Mouse (Mus musculus) megakaryocyte, adult 5-6 weeks (primary cell): Measurements from ENCODE around the gene Pias3. TPM values are rescaled to one million over a fixed set of nuclear protein-coding genes. Genes with fewer than 3 reads are reported as not detected.
A peak's percentile ranks its signal among the peaks of the same experiment; 100 is the strongest.
"Not testable (repeated sequence)": the region's sequence is repeated elsewhere in the genome, so short reads cannot be mapped to it uniquely, and the experiment has no call there.

Experiments
- ATAC-seq: 2 replicates; pipeline ENCODE4 v1.8.0; 2016; ENCODE audit warnings: mild to moderate bottlenecking, inconsistent platforms; ENCODE audit not compliant: poor library complexity, severe bottlenecking
- total RNA-seq, 2 experiments: library from RNA; stranded (forward) in 1 of 2; stranded (reverse) in 1 of 2; fragments of 153-499, 151-499 nt in 1 of 2; fragments of 221-1000, 200-1000 nt in 1 of 2; gene quantifications; 2 replicates each; pipeline versions ENCODE4 v1.2.3 to v1.2.4; 2015 to 2017

The Pias3 gene
- total RNA-seq (2015) (18.6 and 26.6 TPM in 2 replicates), total RNA-seq (2017) (10.3 and 13.4 TPM in 2 replicates)

DNA sequence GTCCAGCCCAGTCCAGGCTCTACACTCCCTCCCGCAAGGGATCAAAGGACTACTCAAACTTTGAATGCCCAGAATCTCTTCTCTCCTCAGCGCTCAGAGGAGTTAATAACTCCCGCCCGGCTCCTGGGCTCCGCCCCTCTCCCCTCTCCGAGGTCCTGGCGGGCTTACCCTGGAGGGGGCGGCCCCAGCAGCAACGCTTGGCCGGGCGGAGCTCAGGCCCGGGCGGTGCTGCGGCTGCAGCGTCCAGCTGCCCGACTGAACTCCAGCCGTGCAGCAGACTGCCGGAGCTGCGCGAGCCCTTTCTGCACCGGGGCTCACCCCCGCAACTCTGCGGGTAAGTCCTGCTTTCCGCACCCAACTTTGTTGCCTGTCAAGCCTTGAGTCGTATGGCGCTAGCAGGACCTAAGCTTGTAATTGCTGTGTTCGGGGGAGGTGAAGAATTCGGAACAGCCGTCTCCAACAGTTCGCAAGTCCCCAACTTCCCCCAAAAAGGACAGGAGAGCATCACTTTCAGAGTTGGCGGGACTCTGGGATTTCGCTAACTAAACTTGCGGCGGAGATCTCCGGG is at the start of gene Pias3:
Gene Pias3 (plus strand): TSS at position 187 of the 568 bp plus-strand sequence.
- peak; percentile 81 for ATAC-seq

DNA sequence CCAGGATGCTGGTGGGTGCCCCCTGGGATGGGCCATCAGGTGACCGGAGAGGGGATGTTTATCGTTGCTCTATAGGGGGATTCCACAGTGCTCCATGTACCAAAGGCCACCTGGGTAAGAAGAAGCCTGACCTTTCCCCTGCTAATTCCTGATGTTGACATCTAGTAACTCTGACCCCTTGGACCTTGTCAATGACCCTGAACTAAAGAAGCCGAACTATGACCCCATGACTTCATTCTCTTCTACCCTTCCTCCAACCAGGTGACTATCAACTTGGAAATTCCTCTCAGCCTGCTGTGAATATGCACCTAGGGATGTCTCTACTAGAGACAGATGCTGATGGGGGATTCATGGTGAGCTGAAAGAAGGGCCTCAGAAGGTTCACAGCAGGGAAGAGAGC is 48.8 kb upstream of the Pias3 start:
- no peak for ATAC-seq

DNA sequence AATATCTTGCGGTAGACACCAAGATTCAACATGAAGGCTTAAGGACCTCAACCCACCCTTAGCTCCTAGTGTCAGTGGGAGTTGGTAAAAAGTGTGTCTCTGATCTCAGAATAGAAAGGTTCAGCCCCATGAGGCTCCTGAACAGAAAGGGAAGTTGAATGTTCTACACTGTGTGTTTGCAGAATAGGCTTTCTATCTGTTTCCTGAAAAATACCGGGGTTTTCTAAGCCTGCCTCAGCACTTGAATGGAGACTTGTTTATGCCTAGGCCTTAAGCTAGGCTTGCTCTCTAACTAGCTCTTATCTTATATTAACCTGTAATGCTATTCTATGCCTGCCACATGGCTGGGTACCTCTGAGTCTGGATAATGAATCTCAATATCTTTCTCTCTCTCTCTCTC is 35.3 kb upstream of the Pias3 start:
- peak; percentile 48; the same call in 1 of the 2 replicates for ATAC-seq

DNA sequence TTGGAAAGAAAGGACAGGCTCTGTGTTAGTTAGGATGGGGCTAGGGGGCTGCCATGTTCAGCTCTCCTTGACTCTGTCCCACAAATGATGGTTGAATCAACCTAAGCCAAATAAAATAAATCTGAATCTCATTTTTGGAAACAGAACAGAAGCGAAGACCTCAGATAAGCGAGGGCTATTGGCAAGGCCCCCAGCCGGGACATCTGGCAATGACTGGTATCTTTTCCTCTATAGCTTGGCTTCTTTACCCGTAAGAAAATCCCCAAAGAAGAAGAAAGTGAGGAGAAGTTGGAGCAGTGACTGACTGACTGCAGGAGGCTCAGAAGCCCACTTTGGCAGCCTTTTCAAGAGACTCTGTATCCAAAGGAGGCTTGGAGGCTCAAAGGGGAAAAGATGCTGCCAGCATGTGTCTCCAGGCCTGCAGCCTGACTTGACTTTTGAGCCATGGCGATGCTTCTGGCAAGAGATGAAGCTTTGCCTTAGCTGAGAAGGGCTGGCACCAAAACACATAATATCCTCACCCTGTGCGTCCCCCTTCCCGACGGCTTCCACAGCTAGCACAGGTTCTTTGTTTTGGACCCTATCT is 33.4 kb upstream of the Pias3 start:
- no peak for ATAC-seq

DNA sequence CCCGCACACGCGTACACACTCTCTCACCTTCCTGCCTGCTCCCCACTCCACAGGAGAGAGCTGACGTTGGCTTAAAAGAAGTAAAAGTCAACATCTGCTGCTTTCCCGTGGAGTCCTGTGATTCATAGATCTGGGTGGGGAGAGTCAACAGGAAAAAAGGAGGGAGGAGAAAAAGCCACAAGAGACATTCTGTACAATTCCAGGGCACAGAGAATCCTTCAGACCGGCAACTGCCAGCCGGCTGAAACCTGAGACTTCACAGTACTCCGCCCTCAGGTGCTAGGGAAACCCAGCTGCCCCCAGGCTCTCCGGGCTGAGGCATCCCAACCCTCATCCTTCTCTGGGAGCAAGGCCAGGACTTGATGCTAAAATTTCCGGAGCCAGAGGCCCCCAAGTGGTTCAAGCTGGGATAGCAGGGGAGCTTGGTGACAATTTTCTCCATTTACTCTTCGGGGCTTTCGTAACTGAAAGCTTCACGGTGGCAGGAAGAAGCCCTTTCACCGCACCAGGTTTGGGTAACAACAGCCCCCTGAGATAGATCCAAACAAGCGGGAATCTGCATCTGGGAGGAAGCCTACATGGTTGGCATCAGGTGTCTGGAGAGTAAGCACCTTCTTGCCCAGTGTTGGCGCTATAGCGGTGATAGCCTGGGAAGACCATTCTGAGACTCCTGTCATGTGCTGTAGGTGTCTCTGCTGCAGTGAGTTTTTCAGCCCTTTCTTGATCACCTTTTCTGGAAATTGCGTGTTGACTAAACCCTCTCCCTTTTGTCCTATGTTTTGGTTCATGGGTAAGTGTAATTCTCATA is 32.5 kb upstream of the Pias3 start:
- peak; percentile 85 for ATAC-seq

DNA sequence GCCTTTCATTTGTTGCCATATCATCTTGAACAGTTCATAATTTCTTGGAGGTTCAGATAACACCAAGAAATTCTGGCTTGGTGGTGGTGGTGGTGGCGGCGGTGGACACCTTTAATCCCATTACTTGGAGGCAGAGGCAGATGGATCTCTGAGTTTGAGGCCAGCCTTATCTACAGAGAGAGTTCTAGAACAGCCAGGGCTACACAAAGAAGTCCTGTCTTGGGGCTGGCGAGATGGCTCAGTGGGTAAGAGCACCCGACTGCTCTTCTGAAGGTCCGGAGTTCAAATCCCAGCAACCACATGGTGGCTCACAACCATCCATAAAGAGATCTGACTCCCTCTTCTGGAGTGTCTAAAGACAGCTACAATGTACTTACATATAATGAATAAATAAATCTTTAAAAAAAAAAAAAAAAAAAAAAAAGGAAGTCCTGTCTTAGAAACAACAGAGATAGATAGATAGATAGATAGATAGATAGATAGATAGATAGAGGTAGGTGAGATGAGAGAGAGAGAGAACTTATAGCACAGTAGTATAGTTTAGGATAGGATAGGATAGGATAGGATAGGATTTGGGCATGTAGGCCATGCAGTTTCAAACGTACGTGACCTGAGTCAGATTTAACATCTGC is 30.3 kb upstream of the Pias3 start:
- not testable (repeated sequence) for ATAC-seq

DNA sequence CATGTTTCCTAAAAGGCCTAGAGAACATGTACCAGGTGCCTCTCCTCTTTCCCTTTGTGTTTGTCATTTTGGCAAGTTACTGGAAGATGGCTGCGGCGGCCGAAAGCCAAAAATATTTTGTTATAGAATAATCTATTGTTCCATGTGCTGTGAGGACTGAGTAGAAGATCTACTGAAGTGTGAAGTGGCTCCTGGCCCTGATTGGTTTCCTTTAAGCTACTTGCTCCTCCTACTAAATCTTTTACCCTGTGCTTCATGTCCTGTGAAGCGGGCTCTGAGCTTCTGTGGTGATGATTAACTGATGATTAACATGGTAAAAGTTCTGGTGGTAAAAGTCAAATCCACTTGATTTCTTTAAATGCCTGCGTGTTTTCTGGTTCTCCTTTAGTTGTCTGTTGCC is 29.3 kb upstream of the Pias3 start:
- no peak for ATAC-seq

DNA sequence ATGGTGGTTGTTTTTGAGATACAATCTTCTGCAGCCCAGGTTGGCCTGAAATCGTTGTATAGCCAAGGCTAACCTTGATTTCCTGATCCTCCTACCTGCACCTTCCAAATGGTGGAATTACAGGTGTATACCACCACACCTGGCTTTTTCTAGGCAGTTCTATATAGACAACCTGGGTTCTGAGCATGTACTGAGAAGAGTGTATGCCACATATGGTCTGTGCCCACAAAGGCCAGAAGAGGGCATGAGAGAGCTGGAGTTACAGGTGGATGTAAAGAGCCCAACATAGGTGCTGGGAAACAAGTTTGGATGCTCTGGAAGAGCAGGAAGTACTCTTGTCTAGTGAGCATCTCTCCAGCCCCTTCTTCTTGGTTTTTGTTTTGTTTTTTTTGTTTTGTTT is 28.9 kb upstream of the Pias3 start:
- ATAC-seq = peak; percentile 37

DNA sequence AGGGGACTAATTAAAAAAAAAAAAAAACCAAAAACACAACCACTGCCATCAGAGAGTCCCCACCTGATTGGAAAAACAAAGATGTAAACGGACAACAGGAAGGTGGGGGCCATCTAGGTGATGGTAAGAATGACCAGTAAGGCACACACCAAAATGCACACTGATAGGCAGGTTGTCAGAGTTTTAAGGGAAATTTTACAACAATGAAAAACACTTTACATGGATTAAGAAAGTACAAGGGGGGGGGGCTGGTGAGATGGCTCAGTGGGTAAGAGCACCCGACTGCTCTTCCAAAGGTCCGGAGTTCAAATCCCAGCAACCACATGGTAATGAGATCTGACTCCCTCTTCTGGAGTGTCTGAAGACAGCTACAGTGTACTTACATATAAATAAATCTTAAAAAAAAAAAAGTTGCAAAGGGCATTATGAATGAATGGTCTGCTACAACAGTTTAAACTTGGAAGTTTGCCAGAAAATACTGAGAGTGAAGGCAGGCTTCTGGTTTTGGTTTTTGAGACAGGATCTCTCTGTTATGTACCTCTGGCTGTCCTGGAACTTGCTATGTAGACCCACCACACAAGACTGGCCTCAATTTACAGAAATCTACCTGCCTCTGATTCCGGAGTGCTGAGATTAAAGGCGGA is 27.6 kb upstream of the Pias3 start:
- ATAC-seq = no peak

DNA sequence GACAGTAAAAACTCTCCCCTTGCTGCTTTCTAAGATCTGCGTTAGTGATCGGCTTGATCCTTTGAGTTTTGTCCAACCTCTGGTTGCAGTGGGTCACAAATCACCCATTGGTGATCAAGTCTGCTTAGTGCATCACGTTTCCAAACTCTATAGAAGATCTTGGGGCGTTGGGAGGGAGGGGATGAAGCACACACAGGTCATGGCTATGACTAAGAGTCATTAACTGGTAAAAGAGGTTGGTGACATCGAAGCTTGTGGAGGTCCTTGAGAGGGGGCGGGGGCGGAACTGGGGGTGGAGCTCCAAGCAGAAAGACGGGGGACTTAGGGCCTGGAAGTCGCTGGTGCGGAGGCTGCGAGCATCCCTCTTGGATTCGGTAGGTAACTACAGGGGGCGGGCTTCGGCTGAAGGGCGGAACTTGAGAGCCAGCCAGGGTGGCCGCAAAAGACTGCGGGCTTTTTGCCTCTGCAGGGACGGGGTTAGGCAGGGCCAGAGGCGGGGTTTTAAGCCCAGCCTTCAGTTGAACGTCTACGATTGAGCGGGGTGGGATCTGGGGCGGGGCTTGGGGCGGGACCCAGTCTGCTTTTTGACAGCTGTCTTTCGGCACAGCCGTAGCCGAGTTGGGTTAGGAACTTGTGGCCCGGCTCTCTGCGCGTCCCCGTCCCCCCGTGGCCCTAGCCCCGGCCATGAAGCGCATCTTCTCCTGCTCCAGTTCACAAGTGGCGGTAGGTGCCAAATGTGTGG is 26.3 kb upstream of the Pias3 start, which contains the start of gene Ankrd35:
Gene Ankrd35 (plus strand): TSS at position 405 of the 742 bp plus-strand sequence.
- peak; percentile 97 for ATAC-seq

DNA sequence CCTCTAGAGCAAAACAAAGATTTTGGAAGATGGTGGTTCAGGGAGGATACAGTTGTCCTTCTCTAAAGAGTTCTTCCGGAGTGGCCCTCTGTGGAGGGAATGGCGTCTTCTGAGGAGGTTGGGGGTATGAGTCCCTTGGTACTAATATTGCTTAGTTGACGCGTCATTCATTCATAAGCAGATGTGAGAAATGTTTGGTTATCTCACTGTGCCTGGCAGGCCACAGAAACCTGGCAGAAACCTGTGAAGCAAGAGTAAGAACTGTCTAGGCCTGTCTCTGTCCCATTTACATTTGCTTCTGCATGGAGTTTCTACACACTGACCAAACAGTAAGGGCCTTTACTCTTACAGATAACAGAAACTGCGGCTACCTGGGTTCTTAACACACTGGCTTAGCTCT is 24.7 kb upstream of the Pias3 start:
- ATAC-seq = no peak

DNA sequence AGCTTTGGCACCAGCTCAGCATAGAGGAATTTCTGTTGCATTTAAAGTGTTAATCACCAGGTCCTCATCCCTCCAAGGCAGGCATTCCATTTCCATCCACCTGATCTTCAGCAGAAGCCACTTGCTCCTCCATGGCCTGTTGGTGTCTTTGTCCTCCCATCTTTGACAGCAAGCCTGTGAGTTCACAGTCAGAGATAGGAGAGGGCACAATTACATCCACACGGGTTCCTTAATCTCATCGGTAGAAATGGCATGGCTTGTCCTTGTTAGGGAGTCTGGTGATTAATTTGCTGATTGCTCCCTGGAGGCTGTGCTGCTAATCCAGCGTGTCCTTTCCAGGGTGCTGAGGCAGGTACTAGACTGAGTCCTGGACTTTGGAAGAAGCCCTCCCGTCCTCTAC is 22.7 kb upstream of the Pias3 start:
- ATAC-seq = no peak

DNA sequence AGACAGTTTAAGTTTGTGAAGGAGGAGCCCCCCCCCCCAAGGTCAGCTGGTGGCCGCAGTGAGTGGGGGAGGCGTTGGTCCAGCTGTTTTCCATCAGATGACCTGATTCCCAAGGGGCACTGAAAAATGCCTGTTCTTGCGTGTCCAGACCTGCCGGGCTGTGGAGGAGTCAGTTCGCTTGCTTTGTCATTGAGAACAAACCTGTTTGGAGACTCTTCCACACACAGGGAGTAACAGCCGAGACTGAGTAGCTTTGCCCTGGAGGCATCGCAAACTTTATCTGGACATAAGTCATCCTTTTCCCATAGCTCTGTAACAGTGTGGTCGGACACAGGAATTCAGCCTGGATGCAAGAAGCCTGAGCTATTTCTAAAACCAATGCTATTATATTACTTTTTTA is 21.7 kb upstream of the Pias3 start:
- ATAC-seq = no peak

DNA sequence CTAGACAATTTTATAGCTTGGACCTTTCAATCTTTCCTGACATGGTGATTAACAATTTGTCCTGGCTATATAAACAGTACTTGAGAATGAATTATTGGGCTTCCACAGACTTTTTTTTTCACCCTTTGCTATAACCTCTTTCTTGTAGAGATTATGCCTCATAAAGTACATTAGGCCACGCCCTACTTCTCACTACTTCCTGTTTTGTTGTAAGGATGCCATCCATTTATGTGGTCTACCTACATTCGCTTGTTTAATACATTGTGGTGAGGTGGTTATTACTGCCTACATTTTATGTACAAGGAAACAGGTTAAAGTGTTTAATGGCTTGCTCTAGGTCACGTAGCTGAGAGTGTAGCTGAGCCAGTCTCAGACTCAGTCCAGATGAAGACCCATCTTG is 21.0 kb upstream of the Pias3 start:
- no peak for ATAC-seq

DNA sequence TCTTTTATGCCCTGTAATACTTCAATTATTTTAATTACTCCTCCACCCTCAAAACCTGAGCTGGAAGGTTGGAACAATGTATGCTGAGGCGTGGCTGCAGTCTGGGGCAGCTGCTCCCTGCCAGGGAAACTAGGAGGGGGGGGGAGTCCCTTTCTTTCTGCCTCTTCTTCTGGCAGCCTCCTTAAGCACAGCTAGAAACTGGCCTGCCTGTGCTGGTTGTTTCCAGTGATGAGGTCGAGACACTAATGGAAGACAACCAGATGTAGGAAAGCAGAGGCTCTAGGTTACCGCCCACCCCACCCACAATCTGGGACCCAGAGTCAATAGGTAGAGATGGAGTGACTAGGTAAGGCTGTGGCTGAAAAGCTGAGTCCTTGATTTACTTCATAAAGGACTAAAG is 20.5 kb upstream of the Pias3 start:
- no peak for ATAC-seq

DNA sequence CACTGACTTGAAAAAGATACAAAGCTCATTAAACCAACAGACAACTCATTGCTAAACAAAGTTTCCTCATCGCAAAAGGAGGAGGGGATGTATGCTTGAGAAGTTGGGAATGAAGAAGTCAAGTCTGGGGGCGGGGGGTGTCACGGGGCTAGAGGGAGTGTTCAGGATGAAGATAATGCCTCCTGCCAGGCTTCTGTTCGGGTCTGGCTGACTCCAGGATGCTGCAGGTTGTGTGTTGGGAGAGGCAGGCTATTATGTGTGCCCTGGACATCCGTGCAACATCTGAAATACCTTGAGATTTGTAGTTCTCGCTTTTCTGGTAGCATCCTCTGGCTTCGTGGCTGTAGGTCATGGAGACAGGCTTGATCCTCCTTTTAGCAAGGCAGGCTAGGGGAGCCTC is 17.7 kb upstream of the Pias3 start:
- no peak for ATAC-seq

DNA sequence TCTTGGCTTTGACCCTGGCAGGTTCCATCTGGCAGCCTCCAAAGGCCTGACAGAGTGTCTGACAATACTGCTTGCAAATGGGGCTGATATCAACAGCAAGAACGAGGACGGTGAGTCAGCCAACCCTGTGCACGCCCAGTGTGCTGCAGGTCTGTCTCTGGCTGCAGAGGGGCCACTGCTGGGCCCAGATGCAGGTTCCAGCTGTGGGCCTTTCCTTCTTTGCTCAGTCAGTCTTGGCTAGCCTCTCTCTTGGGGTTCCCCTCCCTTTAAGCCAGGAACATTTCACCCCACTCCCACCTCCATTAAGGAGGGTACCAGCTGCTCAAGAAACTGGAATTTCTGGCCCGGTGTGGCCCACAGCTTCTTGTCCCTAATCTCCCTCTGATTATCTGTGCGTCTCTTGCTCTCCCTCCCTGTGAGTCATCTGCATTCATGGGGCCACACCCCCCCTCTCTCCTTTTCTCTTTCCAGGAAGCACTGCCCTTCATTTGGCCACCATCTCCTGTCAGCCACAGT is 17.0 kb upstream of the Pias3 start:
- ATAC-seq = no peak

DNA sequence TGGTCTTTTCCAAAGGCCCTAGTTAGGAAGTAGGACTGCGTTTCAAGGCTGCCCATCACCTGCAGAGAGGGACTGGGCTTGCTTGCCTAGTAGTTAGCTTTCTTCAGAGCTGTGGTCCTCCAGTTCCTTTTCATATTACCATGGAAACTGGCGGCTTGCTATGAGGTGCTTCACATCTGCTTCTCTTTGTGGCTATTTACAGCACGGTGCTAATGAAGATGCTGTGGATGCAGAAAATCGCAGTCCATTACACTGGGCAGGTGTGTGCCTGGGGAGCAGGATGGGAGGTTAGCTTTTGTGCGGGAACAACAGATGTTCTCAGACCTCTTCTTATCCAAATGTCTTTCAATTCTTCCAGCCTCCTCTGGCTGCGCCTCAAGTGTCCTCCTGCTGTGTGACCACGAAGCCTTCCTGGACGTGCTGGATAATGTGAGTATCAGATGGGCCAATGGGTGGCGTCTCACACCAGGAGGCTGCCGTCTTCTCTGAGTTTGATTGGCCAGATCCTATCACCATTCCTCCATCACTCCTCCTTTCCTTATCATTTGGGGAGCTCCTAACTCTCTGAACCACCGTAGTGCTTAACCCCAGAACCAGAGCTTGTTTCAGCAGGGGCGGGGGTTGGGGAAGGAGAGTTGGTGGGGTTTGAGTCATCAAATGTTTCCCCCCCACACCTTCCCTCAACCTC is 15.8 kb upstream of the Pias3 start:
- no peak for ATAC-seq

DNA sequence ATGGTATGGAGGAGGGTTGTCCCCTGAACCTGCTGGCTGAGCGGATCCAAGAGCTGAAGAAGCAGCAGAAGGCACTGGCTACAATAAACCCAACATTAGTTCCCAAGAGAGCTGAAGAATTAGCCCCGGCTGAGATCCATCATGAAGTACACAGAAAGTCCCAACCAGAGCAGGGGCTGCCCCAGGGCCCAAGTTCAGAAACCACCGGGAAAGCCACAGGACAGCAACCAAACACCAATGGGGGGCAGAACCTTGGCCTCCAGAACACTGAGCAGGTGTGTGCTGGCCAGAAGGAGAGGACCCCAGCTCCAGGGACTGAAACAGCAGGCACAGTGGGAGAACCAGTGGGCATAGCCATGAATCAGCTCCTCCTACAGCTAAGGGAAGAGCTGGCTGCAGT is 12.7 kb upstream of the Pias3 start:
- ATAC-seq = no peak
